Mouse (Mus musculus) midbrain, embryonic 10.5 days (tissue): ENCODE data around the gene Stxbp3. TPM values are rescaled to one million over a fixed set of nuclear protein-coding genes. Genes with fewer than 3 reads are reported as not detected.

Source experiments
- DNase-seq: peaks from one replicate; pipeline ENCODE4 v3.0.0-alpha.2; 2017; ENCODE audit warnings: low spot score
- H3K27ac ChIP-seq: fragments of 300-500 bp; sonication (generic); replicated peaks from 2 replicates; pipeline ENCODE4 v1.5.1; 2016; ENCODE audit warnings: mild to moderate bottlenecking
- H3K27me3 ChIP-seq: fragments of 300-500 bp; sonication (generic); 2 replicates; pipeline ENCODE4 v1.6.1; 2016; ENCODE audit warnings: low read depth, mild to moderate bottlenecking; ENCODE audit not compliant: poor library complexity, severe bottlenecking
- H3K36me3 ChIP-seq: fragments of 300-500 bp; sonication (generic); 2 replicates; pipeline ENCODE4 v1.6.1; 2016; ENCODE audit warnings: mild to moderate bottlenecking, moderate library complexity
- H3K4me1 ChIP-seq: fragments of 300-500 bp; sonication (generic); 2 replicates; pipeline ENCODE4 v1.6.1; 2016
- H3K4me3 ChIP-seq: fragments of 300-500 bp; sonication (generic); 2 replicates; pipeline ENCODE4 v1.5.1; 2016; ENCODE audit warnings: mild to moderate bottlenecking, moderate library complexity
- H3K9me3 ChIP-seq: fragments of 300-500 bp; sonication (generic); replicated peaks from 2 replicates; pipeline ENCODE4 v1.6.1; 2016; ENCODE audit warnings: mild to moderate bottlenecking
- WGBS: fragments of 180-500 bp; shearing (Covaris S2); methylation state at CpG from one replicate; pipeline ENCODE4 v1.1.7; 2016; 5-methylcytosine and 5-hydroxymethylcytosine counted together
- polyA plus RNA-seq: library from polyadenylated mRNA; unstranded; fragments of >200 nt; fragmentation: Nextera tagmentation; extraction: Ambion mirVana; gene quantifications from 2 replicates; pipeline ENCODE4 v1.2.1, GENCODE M21; 2016

Stxbp3 gene
- polyA plus RNA-seq, 1 experiment from 2014 or later, result 26.7 TPM

DNA sequence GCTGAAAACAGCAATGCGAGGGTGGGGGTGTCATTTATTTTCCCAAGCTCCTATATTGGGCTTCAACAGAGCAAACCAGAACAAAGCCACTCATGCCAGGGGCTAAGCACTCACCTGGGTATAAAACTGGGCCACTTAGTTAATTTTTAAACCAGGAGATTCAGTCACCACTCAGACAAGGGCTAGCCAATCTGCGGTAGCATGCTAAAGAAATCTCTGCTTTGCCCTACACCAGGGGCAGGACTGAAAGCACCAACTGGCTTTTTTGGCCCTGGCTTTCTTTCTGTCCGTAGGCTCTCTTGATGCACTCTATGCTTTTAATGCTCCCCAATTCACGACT, 51.9 kb downstream of the Stxbp3 start:
- DNase-seq, result no peak
- 90% methylated on average over 4 of the region's 4 CpGs for WGBS

DNA sequence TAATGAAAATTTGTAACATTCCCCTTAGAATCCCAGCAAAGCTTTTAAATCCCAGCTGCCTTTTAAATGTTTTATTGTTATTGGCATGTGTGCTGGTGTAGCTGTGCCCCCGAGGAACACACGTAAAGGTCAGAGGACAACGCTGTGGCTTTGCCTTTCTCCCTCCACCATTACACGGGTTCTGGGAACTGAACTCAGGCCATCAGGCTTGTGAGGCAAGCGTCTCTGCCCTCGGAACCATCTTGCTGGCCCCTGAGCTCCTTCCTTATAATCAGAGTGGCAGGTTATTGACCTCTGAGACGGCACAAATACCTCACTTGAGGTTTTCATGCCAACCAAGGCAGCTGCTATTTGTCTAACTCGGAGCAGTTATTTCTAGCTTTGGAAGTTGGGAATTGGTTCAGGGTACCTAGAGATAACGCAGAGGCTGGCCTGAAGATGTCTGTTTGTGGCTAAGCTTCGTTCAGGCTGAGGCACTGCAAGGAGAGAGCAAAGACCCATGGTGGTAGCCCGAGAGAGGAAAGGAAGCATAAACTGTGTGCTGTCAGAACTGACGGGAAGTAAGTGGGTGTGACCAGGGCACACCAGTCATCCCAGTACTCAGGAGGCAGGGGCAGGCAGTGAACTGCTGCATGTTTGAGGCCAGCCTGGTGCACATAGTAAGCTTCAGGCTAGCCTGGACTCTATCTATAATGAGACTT, 52.4 kb downstream of the Stxbp3 start:
- WGBS, result 81% methylated on average over 12 of the region's 12 CpGs
- Histone ChIP-seq H3K27me3 (no peaks in the 10 kb centered on the region), H3K4me1 (no peaks in the 10 kb centered on the region), H3K36me3 (peaks cover 8% of the 10 kb centered on the region), H3K4me3 (no peak overlapping the region), H3K9me3 (peaks cover 5% of the 10 kb centered on the region), H3K27ac (no peak overlapping the region)
- no peak for DNase-seq

More for the DNA sequence above, 51.9 kb downstream of the Stxbp3 start:
- no peaks in the 10 kb centered on the region for H3K27me3 ChIP-seq
- H3K36me3 ChIP-seq, result peaks cover 8% of the 10 kb centered on the region
- H3K4me1 ChIP-seq, result no peaks in the 10 kb centered on the region
- no peak overlapping the region for H3K4me3 ChIP-seq
- H3K27ac ChIP-seq, result no peak overlapping the region
- H3K9me3 ChIP-seq, result peaks cover 5% of the 10 kb centered on the region

DNA sequence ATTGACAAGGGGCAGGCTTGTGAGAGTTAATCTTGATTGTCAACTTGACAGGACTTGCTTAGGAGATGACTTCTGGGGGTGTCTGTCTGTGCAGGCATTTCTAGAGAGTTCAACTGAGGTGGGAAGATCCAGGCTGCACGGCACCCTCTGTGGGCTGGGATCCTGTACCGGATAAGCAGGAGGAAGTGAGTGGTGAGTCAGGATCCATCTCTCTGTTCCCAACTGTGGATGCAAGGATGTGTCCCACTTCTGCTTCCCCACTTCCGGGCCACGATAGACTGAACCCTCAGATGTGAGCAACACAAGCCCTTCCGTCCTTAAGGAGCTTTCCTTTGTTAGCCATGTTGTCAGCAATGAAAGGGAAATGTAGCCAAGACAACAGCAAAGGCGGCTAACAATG, 53.8 kb downstream of the Stxbp3 start:
- Histone ChIP-seq H3K4me3 (no peak overlapping the region), H3K4me1 (peaks cover 4% of the 10 kb centered on the region), H3K27me3 (no peaks in the 10 kb centered on the region), H3K9me3 (peaks cover 5% of the 10 kb centered on the region), H3K36me3 (no peaks in the 10 kb centered on the region), H3K27ac (no peak overlapping the region)
- 77% methylated on average over 6 of the region's 6 CpGs for WGBS
- DNase-seq, result no peak

DNA sequence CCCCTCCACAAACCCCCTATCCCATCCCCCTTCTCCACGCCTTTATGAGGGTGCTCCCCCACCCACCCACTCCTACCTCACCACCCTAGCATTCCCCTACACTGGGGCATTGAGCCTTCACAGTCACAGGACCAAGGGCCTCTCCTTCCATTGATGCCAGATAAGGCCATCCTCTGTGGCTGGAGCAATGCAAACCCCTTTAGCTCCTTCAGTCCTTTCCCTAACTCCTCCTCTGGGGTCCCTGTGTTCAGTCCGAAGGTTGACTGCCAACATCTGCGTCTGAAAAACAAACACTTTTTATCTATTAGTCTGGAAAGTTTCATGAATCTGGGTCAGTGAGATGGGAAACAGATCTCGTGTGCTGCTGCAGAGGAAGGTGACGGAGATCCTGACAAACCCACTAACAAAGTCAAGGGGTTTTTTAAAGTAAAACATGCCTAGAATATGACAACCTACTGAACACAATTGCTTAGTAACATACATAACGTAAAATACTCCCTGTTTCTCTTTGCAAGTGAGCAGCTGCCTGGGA, 57.9 kb downstream of the Stxbp3 start:
- peaks cover 10% of the 10 kb centered on the region for H3K4me1 ChIP-seq
- no peak for DNase-seq
- WGBS, result 83% methylated on average over 6 of the region's 6 CpGs
- no peaks in the 10 kb centered on the region for H3K36me3 ChIP-seq
- H3K4me3 ChIP-seq, result no peak overlapping the region
- peaks cover 5% of the 10 kb centered on the region for H3K9me3 ChIP-seq
- no peak overlapping the region for H3K27ac ChIP-seq
- H3K27me3 ChIP-seq, result no peaks in the 10 kb centered on the region

DNA sequence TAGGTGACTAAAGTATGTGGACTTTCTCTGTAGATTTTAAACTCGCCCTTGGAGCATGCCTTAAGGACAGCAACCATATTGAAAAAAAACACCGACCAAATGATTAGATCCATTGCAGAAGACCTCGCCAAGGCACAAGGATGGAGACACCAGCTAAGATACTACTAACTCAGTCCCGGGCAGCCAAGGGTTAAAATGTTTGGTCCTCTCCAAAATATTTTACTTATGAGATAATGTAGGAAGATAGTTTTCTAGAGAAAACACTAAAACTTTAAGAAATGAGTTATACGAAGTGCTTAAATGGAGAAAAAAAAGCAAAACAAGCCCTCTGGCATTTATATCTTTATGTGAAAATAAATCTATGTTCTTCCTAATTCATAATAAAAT, 58.4 kb downstream of the Stxbp3 start:
- no peaks in the 10 kb centered on the region for H3K36me3 ChIP-seq
- no peak overlapping the region for H3K27ac ChIP-seq
- peaks cover 5% of the 10 kb centered on the region for H3K9me3 ChIP-seq
- no peak overlapping the region for H3K4me3 ChIP-seq
- H3K27me3 ChIP-seq, result no peaks in the 10 kb centered on the region
- DNase-seq, result no peak
- peaks cover 10% of the 10 kb centered on the region for H3K4me1 ChIP-seq
- 90% methylated on average over 5 of the region's 5 CpGs for WGBS

DNA sequence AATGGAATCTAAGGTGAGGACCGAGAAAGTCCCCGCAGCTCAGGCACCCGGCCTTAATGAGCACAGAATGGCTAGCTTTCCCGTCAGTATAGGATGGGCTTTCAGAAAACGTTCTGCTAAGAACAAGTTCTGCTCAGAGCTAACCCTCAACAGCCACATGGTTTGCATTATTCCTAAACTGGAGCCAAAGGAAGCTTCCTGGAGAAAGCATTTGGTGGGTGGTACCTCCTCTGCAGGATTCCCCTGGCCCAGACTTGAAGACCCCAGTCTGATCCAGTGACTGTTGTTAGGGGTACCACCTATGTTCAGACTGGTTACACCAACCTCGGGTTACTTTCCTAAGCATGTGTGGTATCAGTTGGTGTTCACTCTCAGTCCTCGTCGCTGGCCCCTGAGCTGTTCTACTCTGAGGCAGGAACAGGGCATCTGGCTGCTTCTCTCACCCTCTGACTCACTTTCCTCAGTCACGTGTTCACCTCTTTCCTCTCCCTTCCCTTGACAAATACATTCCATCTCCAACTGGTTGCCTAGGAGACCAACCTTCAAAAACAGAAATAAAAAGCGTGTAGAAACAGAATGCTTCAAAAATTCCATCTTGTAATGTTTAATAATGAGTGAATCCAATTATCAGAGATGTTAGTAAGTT, 59.0 kb downstream of the Stxbp3 start:
- Histone ChIP-seq H3K27ac (peak overlapping the region; percentile 65; the same call in 1 of the 2 replicates), H3K27me3 (no peaks in the 10 kb centered on the region), H3K4me1 (peaks cover 10% of the 10 kb centered on the region), H3K9me3 (peaks cover 5% of the 10 kb centered on the region), H3K4me3 (no peak overlapping the region), H3K36me3 (no peaks in the 10 kb centered on the region)
- peak; percentile 16 for DNase-seq
- 66% methylated on average over 10 of the region's 10 CpGs for WGBS

DNA sequence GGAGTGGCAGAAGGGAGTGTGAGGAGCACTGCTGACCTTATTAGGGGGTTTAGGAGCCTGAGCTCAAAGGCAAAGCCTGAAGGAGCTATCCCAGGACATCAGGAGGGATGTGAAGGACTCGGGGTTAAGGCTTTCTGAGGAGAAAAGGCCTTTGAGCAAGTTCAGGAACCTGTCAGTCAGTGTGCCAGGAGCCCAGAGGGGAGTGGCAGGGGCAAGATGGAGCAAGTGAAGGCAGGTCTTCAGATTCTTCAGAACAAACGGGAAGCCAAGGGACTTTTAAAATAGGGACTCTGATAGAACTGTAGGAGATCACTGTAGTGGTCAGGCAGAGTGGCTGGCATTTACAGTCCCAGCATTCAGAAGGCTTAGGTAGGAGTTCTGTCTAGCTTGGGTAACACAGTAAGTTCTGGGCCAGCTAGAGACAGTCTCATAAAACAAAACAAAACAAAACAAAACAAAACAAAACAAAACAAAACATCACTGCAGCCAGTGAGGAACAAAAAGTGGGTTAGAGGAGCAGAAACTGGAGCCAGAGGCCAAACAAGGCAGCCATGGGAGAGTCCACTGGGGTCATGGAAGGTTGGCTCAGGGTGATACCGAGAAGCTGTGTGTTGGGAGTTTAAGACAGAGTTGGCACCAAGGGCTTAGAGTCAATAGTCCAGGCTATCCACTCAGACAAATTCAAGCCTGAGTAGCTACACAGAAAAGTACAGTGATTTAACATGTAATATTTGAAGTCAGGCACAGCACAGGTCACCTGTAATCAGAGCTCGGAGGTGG, 61.4 kb downstream of the Stxbp3 start:
- 80% methylated on average over 4 of the region's 4 CpGs for WGBS
- Histone ChIP-seq H3K27me3 (no peaks in the 10 kb centered on the region), H3K4me3 (no peak overlapping the region), H3K27ac (no peak overlapping the region), H3K9me3 (no peaks in the 10 kb centered on the region), H3K36me3 (no peaks in the 10 kb centered on the region), H3K4me1 (peaks cover 10% of the 10 kb centered on the region)
- no peak for DNase-seq

DNA sequence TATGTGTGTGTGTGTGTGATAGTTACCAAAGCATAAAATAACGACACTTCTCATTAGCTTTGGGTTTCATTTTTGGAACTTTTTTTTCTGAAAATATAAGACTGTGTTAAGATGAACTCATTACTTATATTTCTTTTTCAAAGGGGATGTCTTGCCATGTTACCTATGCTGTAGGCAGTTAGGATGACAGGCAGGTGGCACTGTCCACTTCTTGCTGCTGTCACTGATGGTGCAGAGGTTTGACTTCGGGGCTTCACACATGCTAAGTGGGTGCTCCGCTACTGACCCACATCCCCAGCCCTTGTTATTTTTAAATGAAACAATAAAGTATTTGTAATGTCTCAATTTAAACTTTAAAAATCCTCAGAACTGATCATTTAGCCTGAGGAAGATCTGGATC, 67.5 kb downstream of the Stxbp3 start:
- 89% methylated on average over 3 of the region's 3 CpGs for WGBS
- Histone ChIP-seq H3K27ac (no peak overlapping the region), H3K36me3 (no peaks in the 10 kb centered on the region), H3K27me3 (no peaks in the 10 kb centered on the region), H3K4me1 (0 out of 2 replicates have a peak, but pooled peaks cover 5% of the 10 kb centered on the region), H3K4me3 (no peak overlapping the region), H3K9me3 (no peaks in the 10 kb centered on the region)
- DNase-seq, result no peak

DNA sequence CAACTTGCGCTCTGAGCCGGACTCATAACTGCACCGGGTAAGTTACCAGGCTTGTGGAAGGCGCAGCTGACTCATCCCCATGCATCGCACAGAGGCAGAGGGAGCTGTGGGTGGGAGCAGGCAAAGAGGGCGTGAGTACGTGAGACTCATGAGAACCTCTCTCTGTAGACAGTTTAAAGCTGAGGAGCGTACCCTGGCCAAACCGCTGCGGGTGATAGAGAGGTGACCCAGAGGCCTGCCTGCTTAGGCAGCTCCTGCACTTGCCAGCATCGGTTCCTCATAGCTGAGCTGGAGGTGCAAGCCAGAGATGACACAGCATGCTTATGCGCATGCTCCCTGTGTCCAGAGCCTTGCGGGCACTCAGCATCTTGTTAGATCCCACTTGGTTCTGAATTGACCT, 68.1 kb downstream of the Stxbp3 start:
- Histone ChIP-seq H3K27me3 (no peaks in the 10 kb centered on the region), H3K4me3 (no peak overlapping the region), H3K36me3 (no peaks in the 10 kb centered on the region), H3K27ac (0 out of 2 replicates have a peak overlapping the region, but pooled peaks have one; percentile 23), H3K9me3 (no peaks in the 10 kb centered on the region), H3K4me1 (0 out of 2 replicates have a peak, but pooled peaks cover 5% of the 10 kb centered on the region)
- DNase-seq, result no peak
- WGBS, result 88% methylated on average over 13 of the region's 13 CpGs

DNA sequence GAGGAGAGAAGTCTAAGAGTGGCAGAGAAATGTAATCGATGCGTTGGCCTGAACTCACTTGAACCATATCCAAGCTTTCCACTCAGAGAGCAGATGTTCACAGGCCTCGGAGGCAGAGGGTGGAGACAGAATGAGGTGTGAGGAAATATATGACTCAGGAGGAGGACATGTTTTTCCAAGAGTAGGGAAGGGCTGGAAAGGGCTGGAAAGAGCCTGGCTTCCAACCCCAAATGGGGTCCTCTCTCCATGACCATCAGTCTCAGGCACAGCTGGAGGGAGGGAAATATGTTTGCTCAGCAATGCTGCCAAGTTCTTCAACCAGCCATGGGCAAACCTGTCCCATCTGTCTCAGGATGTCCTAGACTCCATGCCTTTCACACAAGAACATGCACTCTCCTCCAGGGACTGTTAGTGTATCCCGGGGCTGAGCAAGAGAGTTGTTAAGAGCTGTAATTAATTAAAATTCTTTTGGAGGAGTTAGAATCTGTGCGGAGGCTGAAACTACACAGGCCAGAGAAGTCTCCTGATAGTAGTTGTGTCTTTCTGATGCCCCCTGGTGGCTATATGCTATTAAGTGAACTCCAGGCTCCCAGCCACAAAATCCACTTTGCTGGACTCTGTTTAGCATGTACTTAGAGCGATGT, 69.5 kb downstream of the Stxbp3 start:
- Histone ChIP-seq H3K27me3 (no peaks in the 10 kb centered on the region), H3K36me3 (no peaks in the 10 kb centered on the region), H3K4me3 (no peak overlapping the region), H3K27ac (no peak overlapping the region), H3K4me1 (0 out of 2 replicates have a peak, but pooled peaks cover 5% of the 10 kb centered on the region), H3K9me3 (no peaks in the 10 kb centered on the region)
- peak; percentile 55 for DNase-seq
- WGBS, result 58% methylated on average over 6 of the region's 6 CpGs

DNA sequence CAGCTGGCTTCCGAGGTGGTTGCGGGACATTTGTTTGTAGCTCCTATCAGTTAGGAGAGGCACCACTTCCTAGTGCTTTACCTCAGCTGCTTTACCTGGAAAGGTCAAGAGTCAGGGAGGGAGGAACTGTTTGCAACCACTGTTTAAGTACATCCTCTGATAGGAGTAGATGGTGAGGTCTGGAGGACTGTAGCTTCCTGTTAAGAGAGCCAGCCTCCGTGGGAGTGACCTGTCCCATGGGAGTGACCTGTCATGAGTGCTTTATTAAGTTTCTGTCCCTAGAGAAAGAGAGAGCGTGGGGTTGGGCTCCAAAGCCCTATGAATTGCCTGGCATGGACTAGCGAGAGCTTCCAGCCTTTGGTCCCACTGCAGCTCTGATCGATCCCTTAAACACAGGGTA, 70.8 kb downstream of the Stxbp3 start:
- no peak for DNase-seq
- H3K27ac ChIP-seq, result no peak overlapping the region
- 87% methylated on average over 6 of the region's 6 CpGs for WGBS

DNA sequence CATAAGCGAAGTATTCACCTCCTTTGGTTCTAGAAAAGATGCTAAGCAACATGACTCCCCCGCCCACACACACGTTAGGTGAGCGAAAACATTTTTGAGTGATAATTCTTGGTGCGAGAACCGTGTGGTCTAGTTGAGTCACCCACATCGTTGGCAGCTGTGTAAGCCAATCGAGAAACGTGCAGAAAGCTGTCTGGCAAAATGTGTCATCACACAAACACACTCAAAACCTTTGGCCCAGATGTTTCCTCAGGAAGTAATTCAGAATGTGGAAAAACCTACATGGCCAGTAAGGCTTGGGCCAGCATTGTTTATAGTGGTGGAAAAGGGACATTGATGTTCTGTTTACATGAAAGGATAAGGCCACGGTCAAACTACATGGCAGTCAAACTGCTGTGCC, 72.9 kb downstream of the Stxbp3 start:
- Histone ChIP-seq H3K9me3 (no peaks in the 10 kb centered on the region), H3K27ac (no peak overlapping the region), H3K36me3 (no peaks in the 10 kb centered on the region), H3K27me3 (no peaks in the 10 kb centered on the region), H3K4me3 (no peak overlapping the region), H3K4me1 (peaks cover 12% of the 10 kb centered on the region)
- 90% methylated on average over 10 of the region's 10 CpGs for WGBS
- no peak for DNase-seq

More for the DNA sequence above, 70.8 kb downstream of the Stxbp3 start:
- Histone ChIP-seq H3K27me3 (no peaks in the 10 kb centered on the region), H3K4me3 (no peak overlapping the region), H3K4me1 (peaks cover 12% of the 10 kb centered on the region), H3K36me3 (no peaks in the 10 kb centered on the region), H3K9me3 (no peaks in the 10 kb centered on the region)
